ENCODE assay signal across 8 mouse cellular contexts in the genomic region with DNA sequence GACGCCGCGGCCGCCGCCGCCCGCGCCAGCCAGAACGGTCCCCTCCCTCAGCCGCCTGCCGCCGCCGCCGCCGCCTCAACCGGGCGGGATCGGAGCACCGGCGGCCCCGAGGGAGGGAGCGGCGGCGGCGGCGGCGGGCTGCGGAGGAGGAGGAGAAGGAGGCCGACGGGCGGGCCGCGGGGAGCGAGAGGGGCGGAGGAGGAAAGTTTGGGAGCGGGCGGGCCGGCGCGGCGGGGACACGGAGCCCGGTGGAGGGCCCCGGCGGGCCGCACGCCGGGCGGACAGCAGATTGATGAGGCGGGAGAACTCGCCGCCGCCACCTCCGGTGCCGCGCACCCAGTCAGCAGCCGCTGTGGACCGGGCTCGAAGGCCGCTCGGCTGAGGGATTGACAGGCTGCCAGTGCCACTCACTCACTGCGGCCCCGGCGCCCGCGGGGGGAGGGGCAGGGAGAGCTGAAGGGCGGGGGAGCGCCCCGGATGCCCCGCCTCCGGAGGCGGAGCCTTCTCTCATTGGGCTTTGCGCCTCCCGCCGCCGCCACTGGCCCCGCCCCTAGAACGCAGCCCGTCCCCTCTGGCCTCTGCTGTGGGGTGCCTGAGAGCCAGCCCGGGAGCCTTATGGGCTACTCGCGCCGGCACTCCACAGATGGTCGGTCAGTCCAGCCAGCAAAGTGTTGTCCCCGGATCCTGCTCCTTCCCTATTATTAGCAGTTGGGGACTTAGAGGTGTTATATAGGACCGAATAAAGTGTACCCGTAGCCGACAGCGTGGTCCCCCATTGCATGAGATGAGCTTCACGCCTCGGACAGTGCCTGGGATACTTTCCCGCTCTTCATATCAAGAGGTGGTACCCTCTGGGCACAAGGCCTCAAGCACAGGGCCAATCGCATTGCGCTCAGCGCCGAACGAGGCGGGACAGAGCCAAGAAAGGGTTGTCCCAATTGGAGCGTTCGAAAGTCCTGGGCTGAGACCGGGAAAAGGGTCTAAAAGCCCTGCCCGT. TPM values are rescaled to one million over a fixed set of nuclear protein-coding genes. Genes with fewer than 3 reads are reported as not detected.
DNase-seq lines count a peak whose midpoint lies in the region; ATAC-seq lines count a peak whose summit lies in the region.

A gene (minus strand): TSS at position 838 of the 997 bp plus-strand sequence.

- H3K4me1 ChIP-seq in hindbrain, embryonic 12.5 days = peaks cover 19% of the 10 kb centered on the region

- peak within 1 kb of the TSS; percentile 100 for H3K27ac ChIP-seq in hindbrain, embryonic 12.5 days

- WGBS in hindbrain, embryonic 12.5 days = under 1% methylated on average over 49 of the region's 102 CpGs

- no peaks in the 10 kb centered on the region for H3K36me3 ChIP-seq in hindbrain, embryonic 12.5 days

- ATAC-seq in hindbrain, embryonic 12.5 days (ENCODE audit: low FRiP score) = peak; percentile 95

- peak; percentile 92 for DNase-seq in MN1 (ENCODE audit: low spot score)
- DNase-seq in cerebellum, adult 9-10 months = peak; percentile 97
- DNase-seq in frontal cortex, adult 2 months (ENCODE audit: extremely low spot score in 1 of 2, low spot score in 1 of 2) = peak; percentile 71 to 91
- peak; percentile 87 to 92 for DNase-seq in layer of hippocampus, postnatal 14 days (ENCODE audit: low spot score in 2 of 2)
- DNase-seq in lung, postnatal 14 days = peak; percentile 98
- DNase-seq in retina, adult 2 months (ENCODE audit: low read depth, low spot score) = peak; percentile 93
- peak; percentile 95 to 97 for DNase-seq in thymus, postnatal 36 days

- H3K27me3 ChIP-seq in hindbrain, embryonic 12.5 days = no peaks in the 10 kb centered on the region

- peak within 1 kb of the TSS; percentile 97 for H3K4me3 ChIP-seq in hindbrain, embryonic 12.5 days

- peak within 1 kb of the TSS; percentile 100 for H3K9ac ChIP-seq in hindbrain, embryonic 12.5 days

- peak within 1 kb of the TSS; percentile 70 for H3K4me2 ChIP-seq in hindbrain, embryonic 12.5 days (replicated peaks)

- H3K9me3 ChIP-seq in hindbrain, embryonic 12.5 days (replicated peaks) = no peaks in the 10 kb centered on the region

RNA-seq across cellular contexts. Expression of the gene that starts here (rescaled TPM):
- polyA plus RNA-seq in frontal cortex, adult 2 months (2012; rRNA removed) = 110 and 116 TPM in 2 replicates
- polyA plus RNA-seq in hindbrain, embryonic 12.5 days (2016; fragmentation: Nextera tagmentation; extraction: Ambion mirVana) = 106 and 111 TPM in 2 replicates
- 1 to 10 TPM; 6.3 to 9.3 TPM for total RNA-seq in layer of hippocampus, postnatal 14 days (2021)

Comparison
In these comparisons a context has a peak if more than half of its experiments do, and no peak if none do; other contexts are left out.
1. Peak in every context shown above with its lines: DNase-seq, ATAC-seq, H3K4me3 ChIP-seq and H3K27ac ChIP-seq.